31 mouse cellular contexts compared by ENCODE assay signal in genomic region chr3:55590727-55591126, GRCm38 (mm10).
DNase-seq lines count a peak whose midpoint lies in the region; ATAC-seq and TF ChIP-seq lines count a peak whose summit lies in the region.
"Had no signal": no experiment of that assay in that cellular context is flagged by ENCODE, and none has a peak within 500 bp of the region (broad histone marks: within the 10 kb centered on the region; RNA-seq: fewer than 3 reads in every experiment).

No protein-coding gene starts in this region.

- no peak overlapping the region for H3K4me3 ChIP-seq in cerebellum, adult 2 months (replicated peaks; ENCODE audit: insufficient read depth, low read depth, low read length)
- H3K4me3 ChIP-seq in hindbrain, embryonic 12.5 days, result no peak overlapping the region
- H3K4me3 ChIP-seq in hindbrain, embryonic 11.5 days (ENCODE audit: low read depth, low read length), result no peak overlapping the region
- H3K4me3 ChIP-seq in embryonic fibroblast, embryonic 13.5 days (ENCODE audit: insufficient read depth, low read length), result no peak overlapping the region
- H3K4me3 ChIP-seq: embryonic facial prominence, embryonic 13.5 days; erythroblast, embryonic 14.5 days; hindbrain, embryonic 15.5 days; kidney, embryonic 15.5 days; limb, embryonic 15.5 days; liver, embryonic 13.5 days; megakaryocyte, embryonic 14.5 days; neural tube, embryonic 15.5 days; stomach, embryonic 15.5 days had no signal

- peak in 1 of 2 experiments; percentile 51 for DNase-seq in cerebellum, adult 2 months
- DNase-seq in cerebellum, postnatal 10 days, result no peak
- no peak for DNase-seq in hindbrain, embryonic 11.5 days (ENCODE audit: low spot score)
- DNase-seq in gastrocnemius, postnatal 4 days (ENCODE audit: low spot score in 2 of 2), result no peak
- DNase-seq: adrenal gland, postnatal 14 days; embryo, embryonic 11 days; gastrocnemius, postnatal 25 days; heart, adult 18-20 months; heart, postnatal 36 days; kidney, adult 18-20 months; kidney, postnatal 25 days; liver, embryonic 13.5 days; lung, adult 18-20 months; lung, postnatal 4 days; midbrain, embryonic 14.5 days; right cerebral cortex, postnatal 25 days had no signal

- peaks cover 15% of the 10 kb centered on the region for H3K4me1 ChIP-seq in cerebellum, adult 2 months (ENCODE audit: control insufficient read depth, insufficient read depth, low read length)
- H3K4me1 ChIP-seq in hindbrain, embryonic 12.5 days, result peaks cover 37% of the 10 kb centered on the region
- peaks cover 9% of the 10 kb centered on the region for H3K4me1 ChIP-seq in hindbrain, embryonic 11.5 days (replicated peaks; ENCODE audit: control insufficient read depth, insufficient read depth, low read length)
- H3K4me1 ChIP-seq in embryonic fibroblast, embryonic 13.5 days (ENCODE audit: control insufficient read depth, insufficient read depth, low read length), result peaks cover 18% of the 10 kb centered on the region
- H3K4me1 ChIP-seq: liver, embryonic 13.5 days had no signal

- no peaks in the 10 kb centered on the region for H3K9me3 ChIP-seq in hindbrain, embryonic 12.5 days (replicated peaks)
- H3K9me3 ChIP-seq in hindbrain, embryonic 11.5 days (ENCODE audit: control insufficient read depth, low read length), result no peaks in the 10 kb centered on the region
- H3K9me3 ChIP-seq: embryonic facial prominence, embryonic 13.5 days; hindbrain, embryonic 15.5 days; kidney, embryonic 15.5 days; limb, embryonic 15.5 days; liver, embryonic 13.5 days; neural tube, embryonic 15.5 days; stomach, embryonic 15.5 days had no signal

- peak overlapping the region; percentile 12 for H3K27ac ChIP-seq in cerebellum, adult 2 months (ENCODE audit: insufficient read depth, low read length)
- 0 out of 2 replicates have a peak overlapping the region, but pooled peaks have one; percentile 17 for H3K27ac ChIP-seq in hindbrain, embryonic 12.5 days
- H3K27ac ChIP-seq in hindbrain, embryonic 11.5 days (ENCODE audit: low read depth, low read length), result no peak overlapping the region
- H3K27ac ChIP-seq in embryonic fibroblast, embryonic 13.5 days (ENCODE audit: insufficient read depth, low read length), result peak overlapping the region; percentile 29; the same call in 1 of the 2 replicates
- H3K27ac ChIP-seq: embryonic facial prominence, embryonic 13.5 days; hindbrain, embryonic 15.5 days; kidney, embryonic 15.5 days; limb, embryonic 15.5 days; liver, embryonic 13.5 days; neural tube, embryonic 15.5 days; stomach, embryonic 15.5 days had no signal

- no peaks in the 10 kb centered on the region for H3K36me3 ChIP-seq in hindbrain, embryonic 12.5 days
- no peaks in the 10 kb centered on the region for H3K36me3 ChIP-seq in hindbrain, embryonic 11.5 days (ENCODE audit: control insufficient read depth, insufficient read depth, low read length)
- H3K36me3 ChIP-seq: embryonic facial prominence, embryonic 13.5 days; hindbrain, embryonic 15.5 days; kidney, embryonic 15.5 days; limb, embryonic 15.5 days; liver, embryonic 13.5 days; neural tube, embryonic 15.5 days; stomach, embryonic 15.5 days had no signal

- H3K4me2 ChIP-seq in hindbrain, embryonic 12.5 days (replicated peaks), result no peak overlapping the region
- H3K4me2 ChIP-seq in hindbrain, embryonic 11.5 days (replicated peaks; ENCODE audit: low read depth, low read length), result no peak overlapping the region
- H3K4me2 ChIP-seq: embryonic facial prominence, embryonic 13.5 days; heart, embryonic 11.5 days; hindbrain, embryonic 15.5 days; kidney, embryonic 15.5 days; limb, embryonic 15.5 days; liver, embryonic 13.5 days; neural tube, embryonic 15.5 days; stomach, embryonic 15.5 days had no signal

- TF ChIP-seq POLR2A in cerebellum, adult 2 months (IDR thresholded peaks at IDR 0.05; ENCODE audit: borderline replicate concordance, insufficient read depth, low read length), result no peak
- no peak for TF ChIP-seq POLR2A in embryonic fibroblast, embryonic 13.5 days (IDR thresholded peaks at IDR 0.05; ENCODE audit: low read depth, low read length)

- no peak for TF ChIP-seq CTCF in cerebellum, adult 2 months (IDR thresholded peaks at IDR 0.05; ENCODE audit: borderline replicate concordance, insufficient read depth, low read depth, low read length)
- TF ChIP-seq CTCF in embryonic fibroblast, embryonic 13.5 days (IDR thresholded peaks at IDR 0.05; ENCODE audit: borderline replicate concordance, insufficient read depth, low read length), result no peak

- H3K27me3 ChIP-seq in cerebellum, adult 2 months (ENCODE audit: control insufficient read depth, insufficient read depth, low read length), result no peaks in the 10 kb centered on the region
- H3K27me3 ChIP-seq in hindbrain, embryonic 12.5 days, result no peaks in the 10 kb centered on the region
- H3K27me3 ChIP-seq in hindbrain, embryonic 11.5 days (ENCODE audit: control insufficient read depth, insufficient read depth, low read length), result no peaks in the 10 kb centered on the region
- H3K27me3 ChIP-seq: embryonic facial prominence, embryonic 13.5 days; hindbrain, embryonic 15.5 days; kidney, embryonic 15.5 days; limb, embryonic 15.5 days; liver, embryonic 13.5 days; neural tube, embryonic 15.5 days; stomach, embryonic 15.5 days had no signal

- 43% methylated on average over 6 of the region's 6 CpGs for WGBS in cerebellum, adult 2 months
- 69% methylated on average over 6 of the region's 6 CpGs for WGBS in hindbrain, embryonic 12.5 days
- 74% methylated on average over 6 of the region's 6 CpGs for WGBS in hindbrain, embryonic 11.5 days

- ATAC-seq in hindbrain, embryonic 12.5 days (ENCODE audit: low FRiP score), result no peak
- ATAC-seq in hindbrain, embryonic 11.5 days (ENCODE audit: low FRiP score), result no peak
- no peak for ATAC-seq in megakaryocyte-erythroid progenitor cell, adult 5-6 weeks (replicated peaks; ENCODE audit: low FRiP score, low TSS enrichment, poor library complexity, severe bottlenecking)
- ATAC-seq: CD4-positive, CD25-positive, alpha-beta regulatory T cell, adult 4 months; forebrain, embryonic 14.5 days; lung, postnatal 0 days had no signal

- H3K9ac ChIP-seq in hindbrain, embryonic 12.5 days, result no peak overlapping the region
- H3K9ac ChIP-seq in hindbrain, embryonic 11.5 days (ENCODE audit: low read depth, low read length), result no peak overlapping the region
- H3K9ac ChIP-seq: embryonic facial prominence, embryonic 13.5 days; hindbrain, embryonic 15.5 days; kidney, embryonic 15.5 days; limb, embryonic 15.5 days; liver, embryonic 13.5 days; neural tube, embryonic 15.5 days; stomach, embryonic 15.5 days had no signal
